Mouse (Mus musculus) heart, embryonic 12.5 days (tissue): ENCODE measurements around the gene Rad51b. TPM values are rescaled to one million over a fixed set of nuclear protein-coding genes. Genes with fewer than 3 reads are reported as not detected.

Source experiments
- ATAC-seq: fragments of 200-750 bp; cut with Nextera tagmentation; 2 replicates; pipeline ENCODE4 v1.8.0; 2017; ENCODE audit warnings: moderate TSS enrichment, moderate library complexity; ENCODE audit not compliant: insufficient number of reproducible peaks, low FRiP score
- H3K27ac ChIP-seq: fragments of 300-500 bp; sonication (generic); 2 replicates; pipeline ENCODE4 v1.5.1; 2016; ENCODE audit warnings: mild to moderate bottlenecking, moderate library complexity; ENCODE audit not compliant: poor library complexity, severe bottlenecking
- H3K27me3 ChIP-seq: fragments of 300-500 bp; sonication (generic); replicated peaks from 2 replicates; pipeline ENCODE4 v1.6.1; 2016; ENCODE audit warnings: mild to moderate bottlenecking, moderate library complexity
- H3K36me3 ChIP-seq: fragments of 300-500 bp; sonication (generic); 2 replicates; pipeline ENCODE4 v1.6.1; 2016; ENCODE audit warnings: mild to moderate bottlenecking, moderate library complexity
- H3K4me1 ChIP-seq: fragments of 300-500 bp; sonication (generic); replicated peaks from 2 replicates; pipeline ENCODE4 v1.6.1; 2016; ENCODE audit warnings: mild to moderate bottlenecking
- H3K4me2 ChIP-seq: fragments of 300-500 bp; sonication (generic); 2 replicates; pipeline ENCODE4 v1.6.1; 2016; ENCODE audit warnings: mild to moderate bottlenecking, moderate library complexity
- H3K4me3 ChIP-seq: fragments of 300-500 bp; sonication (generic); 2 replicates; pipeline ENCODE4 v1.5.1; 2016; ENCODE audit warnings: mild to moderate bottlenecking
- H3K9ac ChIP-seq: fragments of 300-500 bp; sonication (generic); 2 replicates; pipeline ENCODE4 v1.6.1; 2016; ENCODE audit warnings: mild to moderate bottlenecking, moderate library complexity
- H3K9me3 ChIP-seq: fragments of 300-500 bp; sonication (generic); replicated peaks from 2 replicates; pipeline ENCODE4 v1.6.1; 2016; ENCODE audit warnings: mild to moderate bottlenecking, moderate library complexity
- WGBS: fragments of 180-500 bp; shearing (Covaris S2); methylation state at CpG from one replicate; pipeline ENCODE4 v1.1.7; 2016; 5-methylcytosine and 5-hydroxymethylcytosine counted together
- polyA plus RNA-seq: library from polyadenylated mRNA; unstranded; fragments of >200 nt; fragmentation: Nextera tagmentation; extraction: Ambion mirVana; gene quantifications from 2 replicates; pipeline ENCODE4 v1.2.1, GENCODE M21; 2016

Rad51b gene
- polyA plus RNA-seq, 1 experiment from 2014 or later: 4.6 TPM

DNA sequence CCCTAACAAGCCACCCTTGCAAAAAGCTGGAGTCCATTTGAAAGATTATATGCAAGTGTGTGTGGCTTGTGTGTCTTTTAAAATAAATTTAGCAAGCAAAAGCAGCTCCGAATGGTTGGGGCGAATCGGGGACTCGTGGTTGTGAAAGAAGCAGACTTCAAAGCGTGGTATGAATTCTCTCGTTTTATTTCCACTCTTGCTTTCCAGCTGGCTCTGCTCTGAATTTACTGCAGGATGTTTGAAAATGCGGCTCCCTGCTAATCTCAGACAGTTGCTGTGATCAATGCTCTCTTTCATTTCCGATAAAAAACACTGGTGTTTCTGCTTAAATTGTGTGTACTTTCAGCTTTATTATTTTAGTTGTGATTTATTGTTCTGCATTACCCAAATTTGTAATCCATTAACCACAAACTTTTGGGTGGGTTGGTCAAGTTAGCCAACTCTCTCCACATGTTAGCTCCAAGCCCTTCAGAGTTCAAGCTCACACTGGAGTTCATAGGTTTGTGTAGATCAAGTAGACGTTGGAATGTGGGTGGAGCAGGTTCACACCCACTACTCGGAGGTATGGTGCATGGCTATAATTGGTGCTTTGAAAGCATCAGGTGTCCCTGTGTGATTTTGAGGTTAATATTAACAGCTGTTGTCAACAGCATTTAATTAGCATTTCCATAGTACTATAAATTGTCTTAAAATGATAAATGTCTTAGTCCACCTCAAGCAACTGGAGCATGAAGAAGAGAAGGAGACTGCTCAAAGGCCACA lies 366.2 kb downstream of the Rad51b start:
- no peak for ATAC-seq

DNA sequence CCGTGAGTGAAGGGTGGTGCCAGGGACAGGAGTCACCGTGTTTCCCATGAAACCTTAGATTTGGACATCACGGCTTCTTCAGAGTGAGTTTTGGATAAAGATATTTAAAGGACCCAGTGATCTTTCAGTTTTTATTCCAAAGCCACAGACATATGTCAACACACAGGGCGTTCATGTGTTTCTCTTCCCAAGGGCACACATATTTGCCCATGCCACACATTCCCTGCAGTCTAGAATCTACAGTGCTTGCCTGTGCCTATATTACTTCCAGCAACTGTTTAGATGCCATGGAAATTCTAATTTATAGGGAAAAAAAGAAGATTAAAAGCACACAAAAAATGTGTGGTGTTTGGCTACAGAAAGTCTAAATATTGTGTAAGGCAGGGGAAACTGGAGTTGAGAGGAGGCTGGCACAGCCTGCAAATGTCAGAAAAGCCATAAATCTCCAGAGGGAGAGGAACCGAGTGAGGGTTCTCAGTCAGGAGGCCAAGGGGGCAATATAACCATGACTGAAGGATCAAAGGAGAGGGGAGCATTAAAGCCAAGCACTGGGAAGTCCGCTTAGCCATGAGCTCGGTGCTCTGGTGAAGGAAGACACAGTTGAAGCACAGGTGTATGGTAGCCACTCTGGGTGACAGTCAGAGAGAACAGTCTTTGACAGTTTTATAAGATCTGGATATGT lies 367.0 kb downstream of the Rad51b start:
- H3K4me2 ChIP-seq: no peak overlapping the region
- H3K9ac ChIP-seq: no peak overlapping the region
- H3K9me3 ChIP-seq: 0 out of 2 replicates have a peak, but pooled peaks cover 5% of the 10 kb centered on the region
- no peak overlapping the region for H3K4me3 ChIP-seq
- 81% methylated on average over 7 of the region's 7 CpGs for WGBS
- ATAC-seq: no peak
- H3K27me3 ChIP-seq: no peaks in the 10 kb centered on the region
- H3K4me1 ChIP-seq: peaks cover 15% of the 10 kb centered on the region
- no peak overlapping the region for H3K27ac ChIP-seq
- H3K36me3 ChIP-seq: no peaks in the 10 kb centered on the region

More for the DNA sequence above, 366.2 kb downstream of the Rad51b start:
- no peaks in the 10 kb centered on the region for H3K36me3 ChIP-seq
- H3K4me3 ChIP-seq: no peak overlapping the region
- peaks cover 19% of the 10 kb centered on the region for H3K4me1 ChIP-seq
- H3K9me3 ChIP-seq: 0 out of 2 replicates have a peak, but pooled peaks cover 5% of the 10 kb centered on the region
- WGBS: 75% methylated on average over 10 of the region's 10 CpGs
- no peak overlapping the region for H3K9ac ChIP-seq
- H3K27me3 ChIP-seq: no peaks in the 10 kb centered on the region
- no peak overlapping the region for H3K4me2 ChIP-seq
- no peak overlapping the region for H3K27ac ChIP-seq

DNA sequence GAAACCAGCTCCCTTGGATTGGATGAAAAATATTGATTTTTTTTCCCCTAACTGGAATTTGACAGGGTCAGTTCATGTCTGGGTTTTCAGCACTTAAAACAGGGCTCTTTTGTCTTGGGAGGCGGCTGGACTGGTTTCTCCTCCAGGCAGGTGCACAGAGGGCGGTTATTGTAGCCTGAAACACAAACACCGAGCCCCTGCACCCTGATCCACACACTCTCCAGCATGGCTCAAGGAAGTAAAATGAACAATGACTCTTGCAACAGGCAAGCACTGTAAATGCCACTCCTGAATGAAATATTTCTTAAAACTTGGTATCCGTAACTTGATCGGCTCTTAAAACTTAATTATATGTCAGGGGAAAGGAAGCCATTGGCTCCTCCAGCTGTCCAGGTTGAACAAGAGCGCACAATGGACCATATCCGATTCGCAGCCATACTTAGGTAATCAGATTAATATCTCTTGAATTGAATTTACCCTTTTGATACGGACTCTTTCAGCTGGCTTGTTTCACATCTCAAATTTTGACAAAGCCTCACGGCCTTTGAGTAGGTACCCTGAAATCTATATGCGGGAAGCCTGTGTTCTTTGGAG lies 377.9 kb downstream of the Rad51b start:
- H3K9me3 ChIP-seq: no peaks in the 10 kb centered on the region
- H3K9ac ChIP-seq: no peak overlapping the region
- no peak overlapping the region for H3K4me2 ChIP-seq
- H3K4me3 ChIP-seq: no peak overlapping the region
- H3K36me3 ChIP-seq: no peaks in the 10 kb centered on the region
- WGBS: 85% methylated on average over 11 of the region's 11 CpGs
- no peak for ATAC-seq
- H3K4me1 ChIP-seq: peaks cover 25% of the 10 kb centered on the region
- peak overlapping the region; percentile 31; the same call in 1 of the 2 replicates for H3K27ac ChIP-seq
- H3K27me3 ChIP-seq: no peaks in the 10 kb centered on the region

DNA sequence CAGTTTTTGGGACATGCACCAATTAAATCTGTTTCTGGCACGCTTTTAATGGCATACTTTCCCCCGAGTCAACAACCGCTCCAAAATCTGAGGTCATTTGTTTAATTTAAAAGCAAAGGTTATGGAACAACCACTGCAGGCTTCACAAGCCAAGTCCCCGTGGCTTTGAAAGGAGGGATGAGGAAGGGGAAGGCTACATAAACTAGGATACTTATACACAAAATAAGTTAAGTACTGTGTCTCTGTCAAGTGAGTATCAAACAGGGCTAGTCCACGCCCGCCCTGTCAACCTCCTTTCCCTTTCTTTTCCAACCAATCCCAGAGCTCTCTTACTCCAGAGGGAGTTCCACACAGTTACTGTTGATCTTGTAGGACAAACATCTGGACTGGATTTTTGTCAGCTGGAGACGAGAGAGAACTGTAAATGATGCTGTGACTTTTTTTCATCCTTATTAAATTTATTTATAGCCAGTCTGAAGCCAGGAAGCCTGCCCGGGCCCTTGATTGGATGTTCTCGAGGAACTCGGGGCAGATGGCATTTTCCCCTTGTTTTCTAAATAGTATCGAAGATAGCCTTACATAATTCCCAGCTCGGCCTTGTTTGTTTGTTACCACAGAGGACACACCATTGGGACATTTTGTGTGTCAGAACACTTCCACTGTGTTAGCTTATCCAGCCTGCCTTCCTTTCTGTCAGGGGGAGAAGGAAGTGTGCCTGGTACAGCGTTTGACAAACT lies 378.5 kb downstream of the Rad51b start:
- Histone ChIP-seq H3K4me2 (no peak overlapping the region), H3K36me3 (no peaks in the 10 kb centered on the region), H3K4me1 (peaks cover 32% of the 10 kb centered on the region), H3K27me3 (no peaks in the 10 kb centered on the region), H3K9me3 (no peaks in the 10 kb centered on the region), H3K9ac (no peak overlapping the region), H3K27ac (peak overlapping the region; percentile 31; the same call in 1 of the 2 replicates), H3K4me3 (no peak overlapping the region)
- 57% methylated on average over 13 of the region's 13 CpGs for WGBS
- ATAC-seq: no peak

DNA sequence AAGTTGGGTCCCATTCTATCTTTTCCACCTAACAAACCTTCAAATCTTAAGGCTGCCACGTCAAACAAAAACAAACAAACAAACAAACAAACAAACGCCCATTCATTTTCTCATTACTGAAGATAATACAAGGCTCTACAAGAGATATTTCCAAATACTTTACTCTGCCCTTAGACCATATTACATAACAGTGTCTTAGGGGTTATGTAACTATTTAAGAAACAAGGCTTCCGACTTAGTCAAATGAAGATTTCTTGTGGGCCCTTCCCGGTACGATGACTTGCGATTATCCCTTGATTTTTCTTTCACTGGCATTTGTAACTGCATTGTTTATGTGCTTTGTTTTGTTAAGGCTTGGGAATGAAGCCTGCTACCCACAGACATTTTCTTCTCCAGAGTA lies 379.2 kb downstream of the Rad51b start:
- Histone ChIP-seq H3K27ac (peak overlapping the region; percentile 31; the same call in 1 of the 2 replicates), H3K9me3 (no peaks in the 10 kb centered on the region), H3K9ac (no peak overlapping the region), H3K4me2 (no peak overlapping the region), H3K36me3 (no peaks in the 10 kb centered on the region), H3K4me1 (peaks cover 36% of the 10 kb centered on the region), H3K4me3 (no peak overlapping the region), H3K27me3 (no peaks in the 10 kb centered on the region)
- no peak for ATAC-seq
- 77% methylated on average over 6 of the region's 6 CpGs for WGBS

DNA sequence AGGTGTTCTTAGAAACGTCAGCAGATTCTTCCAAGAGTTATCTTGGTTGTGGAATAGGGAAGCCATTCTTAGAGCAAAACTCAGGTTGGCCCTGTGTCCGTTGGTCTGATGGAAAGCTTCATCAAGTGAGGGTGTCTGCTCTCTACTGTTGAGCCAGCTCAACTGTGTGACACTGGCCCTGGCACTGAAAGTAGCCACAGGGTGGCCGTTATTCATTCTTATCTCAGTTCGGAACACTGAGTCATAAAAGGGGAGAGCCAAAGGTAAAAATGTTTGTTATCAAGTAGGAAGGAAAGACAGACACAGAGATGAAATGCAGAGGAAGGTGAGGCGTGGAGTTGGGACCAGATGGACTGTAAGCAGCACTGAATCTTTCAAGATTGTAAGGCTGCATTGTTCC lies 379.8 kb downstream of the Rad51b start:
- no peaks in the 10 kb centered on the region for H3K36me3 ChIP-seq
- no peak for ATAC-seq
- H3K4me1 ChIP-seq: peaks cover 39% of the 10 kb centered on the region
- H3K27me3 ChIP-seq: no peaks in the 10 kb centered on the region
- no peaks in the 10 kb centered on the region for H3K9me3 ChIP-seq
- no peak overlapping the region for H3K27ac ChIP-seq
- 33% methylated on average over 5 of the region's 5 CpGs for WGBS
- no peak overlapping the region for H3K9ac ChIP-seq
- H3K4me2 ChIP-seq: no peak overlapping the region
- no peak overlapping the region for H3K4me3 ChIP-seq

DNA sequence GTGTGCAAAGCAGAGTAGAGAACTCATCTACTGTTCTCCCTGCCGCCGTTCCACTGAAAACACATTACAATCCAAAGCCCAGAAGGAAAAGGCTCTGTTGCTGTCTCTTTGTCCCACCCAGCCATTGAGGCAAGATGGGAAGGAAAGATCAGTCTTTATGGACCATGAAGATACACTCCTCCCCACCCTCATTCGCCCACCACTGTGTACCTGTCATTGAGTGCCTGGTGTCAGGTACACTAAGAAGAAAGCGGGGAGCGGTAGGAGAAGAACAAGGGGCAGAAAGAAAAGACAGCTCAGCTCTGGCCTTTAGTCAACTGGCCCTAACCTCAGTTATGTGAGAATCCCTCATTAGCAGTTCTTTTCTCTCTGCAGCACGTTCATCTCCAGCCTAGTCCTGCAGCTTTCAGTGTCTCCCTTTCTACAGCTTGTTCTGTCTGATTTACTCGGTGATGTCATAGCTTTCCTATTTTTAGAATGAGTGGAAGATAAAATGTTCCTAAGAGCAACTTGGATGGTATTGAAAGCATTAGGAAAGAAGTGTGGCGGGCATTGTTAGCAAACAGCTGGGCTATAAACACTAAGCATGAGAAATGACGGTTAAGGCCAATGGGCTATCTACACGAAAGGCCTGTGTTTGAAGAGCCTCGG lies 382.3 kb downstream of the Rad51b start:
- H3K9ac ChIP-seq: peak overlapping the region; percentile 43; the same call in 1 of the 2 replicates
- no peak overlapping the region for H3K4me2 ChIP-seq
- 49% methylated on average over 11 of the region's 11 CpGs for WGBS
- peaks cover 51% of the 10 kb centered on the region for H3K4me1 ChIP-seq
- H3K4me3 ChIP-seq: no peak overlapping the region
- H3K36me3 ChIP-seq: no peaks in the 10 kb centered on the region
- H3K27ac ChIP-seq: peak overlapping the region; percentile 85
- H3K27me3 ChIP-seq: no peaks in the 10 kb centered on the region
- no peaks in the 10 kb centered on the region for H3K9me3 ChIP-seq
- ATAC-seq: peak; percentile 39; the same call in 1 of the 2 replicates

DNA sequence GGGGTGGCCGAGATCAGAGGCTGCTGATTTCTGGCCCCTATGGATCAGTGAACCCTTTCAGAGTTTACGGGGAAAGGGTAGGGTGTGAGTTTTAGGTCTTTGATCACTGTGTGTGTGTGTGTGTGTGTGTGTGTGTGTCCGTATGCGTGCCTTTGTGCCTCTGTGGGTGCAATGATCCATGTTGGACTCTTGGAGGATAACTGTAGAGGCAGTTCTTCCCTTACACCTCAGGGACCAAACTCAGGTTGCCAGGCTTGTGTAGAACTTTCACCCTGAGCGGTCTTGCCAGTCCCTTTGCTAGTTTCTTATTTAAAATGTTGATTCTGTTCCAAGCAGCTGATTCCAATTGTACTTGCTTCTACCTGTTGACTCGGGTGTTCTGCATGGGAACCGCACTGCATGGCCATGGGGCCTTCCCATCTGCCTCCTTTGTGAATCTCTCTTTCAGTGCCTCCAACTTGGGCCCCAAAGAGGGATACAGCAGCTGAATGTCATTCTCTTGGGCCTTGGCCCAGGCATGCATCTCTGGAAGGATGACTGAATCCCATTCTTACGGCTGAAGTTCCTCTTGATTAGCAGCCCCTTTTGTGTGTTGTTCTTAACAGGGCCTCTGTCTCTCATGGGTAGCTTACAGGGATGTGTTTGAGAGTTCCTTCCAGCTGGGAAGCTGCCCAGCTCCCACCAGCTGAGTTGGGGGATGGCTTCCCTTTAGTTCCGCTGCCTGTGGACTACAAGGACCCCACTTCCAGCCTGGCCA lies 383.0 kb downstream of the Rad51b start:
- H3K4me1 ChIP-seq: peaks cover 51% of the 10 kb centered on the region
- 72% methylated on average over 9 of the region's 9 CpGs for WGBS

DNA sequence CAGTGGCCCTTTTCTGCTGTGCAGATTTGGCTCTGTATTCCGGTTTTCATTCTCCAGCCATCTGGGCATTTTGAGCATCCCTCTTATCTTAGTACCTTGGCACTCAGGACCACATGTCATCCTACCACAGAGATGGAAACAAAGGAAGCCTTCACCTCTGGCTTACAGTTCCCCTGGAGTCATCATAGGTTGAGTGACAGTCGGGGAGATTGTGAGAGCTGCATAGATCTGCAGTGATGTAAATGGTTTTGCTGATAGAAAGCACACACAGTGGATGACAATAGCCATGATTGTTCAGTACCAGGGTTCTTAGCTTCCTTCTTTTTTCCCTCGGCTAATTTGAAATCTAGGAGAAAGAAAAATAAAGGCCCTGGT lies 383.6 kb downstream of the Rad51b start:
- Histone ChIP-seq H3K4me2 (no peak overlapping the region), H3K4me3 (no peak overlapping the region), H3K9me3 (no peaks in the 10 kb centered on the region), H3K27me3 (no peaks in the 10 kb centered on the region), H3K27ac (peak overlapping the region; percentile 85), H3K4me1 (peaks cover 50% of the 10 kb centered on the region), H3K36me3 (no peaks in the 10 kb centered on the region), H3K9ac (no peak overlapping the region)
- WGBS: 37% methylated on average over 3 of the region's 3 CpGs
- ATAC-seq: 0 out of 2 replicates have a peak, but pooled peaks have one; percentile 57

More for the DNA sequence above, 383.0 kb downstream of the Rad51b start:
- Histone ChIP-seq H3K4me3 (no peak overlapping the region), H3K27ac (peak overlapping the region; percentile 85), H3K9ac (no peak overlapping the region), H3K9me3 (no peaks in the 10 kb centered on the region), H3K36me3 (no peaks in the 10 kb centered on the region), H3K4me2 (no peak overlapping the region), H3K27me3 (no peaks in the 10 kb centered on the region)
- 0 out of 2 replicates have a peak, but pooled peaks have one; percentile 25 for ATAC-seq

DNA sequence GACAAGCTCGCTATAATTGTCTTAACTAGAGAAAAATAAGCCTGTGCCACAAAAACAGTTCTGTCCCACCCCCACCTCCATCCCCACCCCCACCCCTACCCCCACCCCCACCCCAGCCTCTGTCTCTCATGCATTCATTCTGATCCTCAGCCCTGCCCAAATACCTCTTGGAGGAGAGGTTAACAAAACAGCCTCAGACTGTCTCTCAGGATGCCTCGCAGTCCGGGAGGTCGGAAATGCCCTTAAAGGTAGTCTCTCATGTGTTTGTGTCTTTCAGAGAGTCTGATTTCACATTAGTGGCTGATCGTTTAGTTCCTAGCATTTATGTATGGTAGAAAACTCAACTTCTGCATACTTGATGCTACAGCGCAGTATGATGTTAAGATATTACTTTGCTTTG lies 384.5 kb downstream of the Rad51b start:
- H3K27me3 ChIP-seq: no peaks in the 10 kb centered on the region
- H3K9me3 ChIP-seq: no peaks in the 10 kb centered on the region
- peaks cover 45% of the 10 kb centered on the region for H3K4me1 ChIP-seq
- no peaks in the 10 kb centered on the region for H3K36me3 ChIP-seq
- 76% methylated on average over 6 of the region's 6 CpGs for WGBS
- ATAC-seq: no peak
- H3K27ac ChIP-seq: no peak overlapping the region
- H3K4me3 ChIP-seq: no peak overlapping the region
- no peak overlapping the region for H3K4me2 ChIP-seq
- H3K9ac ChIP-seq: no peak overlapping the region
